Mouse (Mus musculus): ENCODE measurements around the gene Bicral.

GRCm38 (mm10) chr17:46847206-46847605 lies 11.1 kb downstream of the Bicral start:
- TF ChIP-seq CEBPB (IDR thresholded peaks at IDR 0.05; ENCODE audit: insufficient read depth, poor library complexity, severe bottlenecking) (no peak), POLR2A (IDR thresholded peaks at IDR 0.05; ENCODE audit: insufficient read length, low read depth) (no peak)

Data from myocyte (in vitro differentiated cells).